Mouse (Mus musculus) hindbrain, embryonic 12.5 days (tissue): ENCODE data around the gene Relt. TPM values are rescaled to one million over a fixed set of nuclear protein-coding genes. Genes with fewer than 3 reads are reported as not detected.

ENCODE experiments used
- ATAC-seq: fragments of 200-750 bp; cut with Nextera tagmentation; 2 replicates; pipeline ENCODE4 v1.8.0; 2017; ENCODE audit warnings: moderate TSS enrichment; ENCODE audit not compliant: low FRiP score
- H3K27ac ChIP-seq: fragments of 300-500 bp; sonication (generic); 2 replicates; pipeline ENCODE4 v1.5.1; 2016; ENCODE audit warnings: mild to moderate bottlenecking
- H3K27me3 ChIP-seq: fragments of 300-500 bp; sonication (generic); 2 replicates; pipeline ENCODE4 v1.6.1; 2016; ENCODE audit warnings: mild to moderate bottlenecking
- H3K36me3 ChIP-seq: fragments of 300-500 bp; sonication (generic); 2 replicates; pipeline ENCODE4 v1.6.1; 2016; ENCODE audit warnings: mild to moderate bottlenecking
- H3K4me1 ChIP-seq: fragments of 300-500 bp; sonication (generic); 2 replicates; pipeline ENCODE4 v1.6.1; 2016
- H3K4me2 ChIP-seq: fragments of 300-500 bp; sonication (generic); replicated peaks from 2 replicates; pipeline ENCODE4 v1.6.1; 2016; ENCODE audit warnings: mild to moderate bottlenecking
- H3K4me3 ChIP-seq: fragments of 300-500 bp; sonication (generic); 2 replicates; pipeline ENCODE4 v1.5.1; 2016; ENCODE audit warnings: mild to moderate bottlenecking
- H3K9ac ChIP-seq: fragments of 300-500 bp; sonication (generic); 2 replicates; pipeline ENCODE4 v1.6.1; 2016; ENCODE audit warnings: mild to moderate bottlenecking, moderate library complexity
- H3K9me3 ChIP-seq: fragments of 300-500 bp; sonication (generic); replicated peaks from 2 replicates; pipeline ENCODE4 v1.6.1; 2016; ENCODE audit warnings: mild to moderate bottlenecking
- WGBS: fragments of 180-500 bp; shearing (Covaris S2); methylation state at CpG from one replicate; pipeline ENCODE4 v1.1.7; 2016; 5-methylcytosine and 5-hydroxymethylcytosine counted together
- polyA plus RNA-seq: library from polyadenylated mRNA; unstranded; fragments of >200 nt; fragmentation: Nextera tagmentation; extraction: Ambion mirVana; gene quantifications from 2 replicates; pipeline ENCODE4 v1.2.1, GENCODE M21; 2016

Gene Relt
- 3.6 and 4.5 TPM in 2 replicates for polyA plus RNA-seq

- H3K9ac ChIP-seq = peak within 1 kb of the TSS; percentile 76
- no peaks in the 10 kb centered on the region for H3K9me3 ChIP-seq
- ATAC-seq = peak; percentile 94
- peaks cover 10% of the 10 kb centered on the region for H3K4me1 ChIP-seq
- no peaks in the 10 kb centered on the region for H3K27me3 ChIP-seq
- 1% methylated on average over 91 of the region's 91 CpGs for WGBS
- no peaks in the 10 kb centered on the region for H3K36me3 ChIP-seq
- H3K4me3 ChIP-seq = peak within 1 kb of the TSS; percentile 77
- H3K27ac ChIP-seq = peak within 1 kb of the TSS; percentile 73
- H3K4me2 ChIP-seq = peak within 1 kb of the TSS; percentile 95
Observed at GRCm38 (mm10) chr7:100862828-100863638, at the start of gene Relt. Relt (minus strand) TSS chr7:100863446.

GRCm38 (mm10) chr7:100911791-100912190 lies 48.5 kb upstream of the Relt start:
- peak overlapping the region; percentile 40; the same call in 1 of the 2 replicates for H3K27ac ChIP-seq
- peaks cover 7% of the 10 kb centered on the region; the same call in 1 of the 2 replicates for H3K36me3 ChIP-seq
- 40% methylated on average over 9 of the region's 9 CpGs for WGBS
- peak overlapping the region; percentile 23; the same call in 1 of the 2 replicates for H3K9ac ChIP-seq
- no peak overlapping the region for H3K4me3 ChIP-seq
- 0 out of 2 replicates have a peak overlapping the region, but pooled peaks have one; percentile 4 for H3K4me2 ChIP-seq
- ATAC-seq = no peak
- peaks cover 27% of the 10 kb centered on the region for H3K4me1 ChIP-seq
- H3K27me3 ChIP-seq = no peaks in the 10 kb centered on the region
- H3K9me3 ChIP-seq = no peaks in the 10 kb centered on the region

GRCm38 (mm10) chr7:100911246-100911770 lies 48.1 kb upstream of the Relt start:
- peak overlapping the region; percentile 40 for H3K27ac ChIP-seq
- no peaks in the 10 kb centered on the region for H3K9me3 ChIP-seq
- H3K4me1 ChIP-seq = peaks cover 25% of the 10 kb centered on the region
- H3K27me3 ChIP-seq = no peaks in the 10 kb centered on the region
- peak overlapping the region; percentile 4; the same call in 1 of the 2 replicates for H3K4me2 ChIP-seq
- 0 out of 2 replicates have a peak, but pooled peaks cover 3% of the 10 kb centered on the region for H3K36me3 ChIP-seq
- WGBS = 6% methylated on average over 2 of the region's 2 CpGs
- no peak overlapping the region for H3K4me3 ChIP-seq
- H3K9ac ChIP-seq = peak overlapping the region; percentile 23; the same call in 1 of the 2 replicates
- peak; percentile 27; the same call in 1 of the 2 replicates for ATAC-seq

- H3K4me3 ChIP-seq = no peak overlapping the region
- H3K4me2 ChIP-seq = no peak overlapping the region
- H3K36me3 ChIP-seq = no peaks in the 10 kb centered on the region
- H3K4me1 ChIP-seq = peaks cover 25% of the 10 kb centered on the region
- no peak overlapping the region; the same call in 1 of the 2 replicates for H3K27ac ChIP-seq
- H3K9me3 ChIP-seq = no peaks in the 10 kb centered on the region
- no peaks in the 10 kb centered on the region for H3K27me3 ChIP-seq
- 52% methylated on average over 8 of the region's 8 CpGs for WGBS
- ATAC-seq = no peak
- no peak overlapping the region for H3K9ac ChIP-seq
Observed at GRCm38 (mm10) chr7:100908567-100908966, 45.3 kb upstream of the Relt start.

- H3K27me3 ChIP-seq = no peaks in the 10 kb centered on the region
- H3K4me3 ChIP-seq = no peak overlapping the region
- H3K4me2 ChIP-seq = no peak overlapping the region
- peaks cover 25% of the 10 kb centered on the region for H3K4me1 ChIP-seq
- H3K27ac ChIP-seq = no peak overlapping the region; the same call in 1 of the 2 replicates
- 79% methylated on average over 8 of the region's 8 CpGs for WGBS
- no peaks in the 10 kb centered on the region for H3K9me3 ChIP-seq
- H3K9ac ChIP-seq = no peak overlapping the region
- no peaks in the 10 kb centered on the region for H3K36me3 ChIP-seq
- no peak for ATAC-seq
Observed at GRCm38 (mm10) chr7:100908061-100908460, 44.8 kb upstream of the Relt start.

GRCm38 (mm10) chr7:100907231-100907630 lies 44.0 kb upstream of the Relt start:
- Histone ChIP-seq H3K4me2 (no peak overlapping the region), H3K27me3 (no peaks in the 10 kb centered on the region), H3K27ac (no peak overlapping the region), H3K4me1 (peaks cover 22% of the 10 kb centered on the region), H3K36me3 (no peaks in the 10 kb centered on the region), H3K9me3 (no peaks in the 10 kb centered on the region), H3K4me3 (no peak overlapping the region), H3K9ac (no peak overlapping the region)
- WGBS = 10% methylated on average over 1 of the region's 1 CpGs
- ATAC-seq = no peak

- Histone ChIP-seq H3K27me3 (no peaks in the 10 kb centered on the region), H3K4me2 (no peak overlapping the region), H3K4me3 (no peak overlapping the region), H3K9me3 (no peaks in the 10 kb centered on the region), H3K4me1 (peaks cover 12% of the 10 kb centered on the region), H3K9ac (no peak overlapping the region), H3K27ac (no peak overlapping the region), H3K36me3 (no peaks in the 10 kb centered on the region)
- 88% methylated on average over 10 of the region's 10 CpGs for WGBS
- ATAC-seq = no peak
Observed at GRCm38 (mm10) chr7:100906029-100906789, 43.0 kb upstream of the Relt start.

GRCm38 (mm10) chr7:100905037-100905436 lies 41.8 kb upstream of the Relt start:
- Histone ChIP-seq H3K27me3 (no peaks in the 10 kb centered on the region), H3K9me3 (no peaks in the 10 kb centered on the region), H3K9ac (no peak overlapping the region), H3K4me1 (no peaks in the 10 kb centered on the region; the same call in 1 of the 2 replicates), H3K36me3 (no peaks in the 10 kb centered on the region), H3K4me2 (no peak overlapping the region), H3K27ac (no peak overlapping the region), H3K4me3 (no peak overlapping the region)
- no peak for ATAC-seq
- 88% methylated on average over 7 of the region's 7 CpGs for WGBS

GRCm38 (mm10) chr7:100904612-100905011 lies 41.4 kb upstream of the Relt start:
- Histone ChIP-seq H3K4me3 (no peak overlapping the region), H3K9ac (no peak overlapping the region), H3K36me3 (no peaks in the 10 kb centered on the region), H3K4me2 (no peak overlapping the region), H3K9me3 (no peaks in the 10 kb centered on the region), H3K4me1 (no peaks in the 10 kb centered on the region; the same call in 1 of the 2 replicates), H3K27me3 (no peaks in the 10 kb centered on the region), H3K27ac (no peak overlapping the region)
- 88% methylated on average over 5 of the region's 5 CpGs for WGBS
- no peak for ATAC-seq

GRCm38 (mm10) chr7:100902451-100903137 lies 39.3 kb upstream of the Relt start:
- ATAC-seq = peak; percentile 40; the same call in 1 of the 2 replicates
- no peaks in the 10 kb centered on the region for H3K4me1 ChIP-seq
- H3K4me3 ChIP-seq = no peak overlapping the region
- H3K9me3 ChIP-seq = no peaks in the 10 kb centered on the region
- H3K36me3 ChIP-seq = no peaks in the 10 kb centered on the region
- no peak overlapping the region for H3K9ac ChIP-seq
- 84% methylated on average over 9 of the region's 9 CpGs for WGBS
- H3K27me3 ChIP-seq = no peaks in the 10 kb centered on the region
- H3K27ac ChIP-seq = no peak overlapping the region
- H3K4me2 ChIP-seq = no peak overlapping the region

- no peaks in the 10 kb centered on the region for H3K9me3 ChIP-seq
- no peak for ATAC-seq
- H3K27ac ChIP-seq = no peak overlapping the region
- H3K4me1 ChIP-seq = peaks cover 28% of the 10 kb centered on the region
- H3K4me3 ChIP-seq = no peak overlapping the region
- 84% methylated on average over 5 of the region's 5 CpGs for WGBS
- H3K27me3 ChIP-seq = peaks cover 6% of the 10 kb centered on the region
- H3K4me2 ChIP-seq = no peak overlapping the region
- no peaks in the 10 kb centered on the region for H3K36me3 ChIP-seq
- H3K9ac ChIP-seq = peak overlapping the region; percentile 27; the same call in 1 of the 2 replicates
Observed at GRCm38 (mm10) chr7:100897828-100898227, 34.6 kb upstream of the Relt start.
